Mouse (Mus musculus): ENCODE data around the gene 2310030G06Rik. TPM values are rescaled to one million over a fixed set of nuclear protein-coding genes. Genes with fewer than 3 reads are reported as not detected.

2310030G06Rik gene
- total RNA-seq (2012; rRNA removed) (not detected in 2 replicates), polyA plus RNA-seq (2012; ENCODE audit: insufficient read depth in 1 of 2, insufficient read length in 2 of 2, low read depth in 1 of 2, low replicate concordance in 2 of 2, missing spikeins in 1 of 2) (not detected)

GRCm38 (mm10) chr9:50746214-50746677, at the start of gene 2310030G06Rik:
Gene 2310030G06Rik, minus strand, starts transcription at chr9:50746536.
- Histone ChIP-seq H3K36me3 (ENCODE audit: control insufficient read depth in 1 of 2, insufficient read depth in 2 of 2, low read length in 2 of 2) (no peaks in the 10 kb centered on the region), H3K27ac (ENCODE audit: control insufficient read depth, low read depth, low read length) (no peak within 1 kb of the TSS), H3K9ac (ENCODE audit: control insufficient read depth, low read depth, low read length, poor library complexity, severe bottlenecking) (no peak within 1 kb of the TSS), H3K4me1 (ENCODE audit: control insufficient read depth in 1 of 2, insufficient read depth in 2 of 2, low read length in 2 of 2) (peaks cover 0 to 2% of the 10 kb centered on the region in 2 experiments; a peak in 1 of 4 replicates), H3K27me3 (ENCODE audit: control insufficient read depth in 1 of 2, insufficient read depth in 2 of 2, low read length in 2 of 2) (peaks cover 11 to 13% of the 10 kb centered on the region in 2 experiments), H3K79me2 (ENCODE audit: control insufficient read depth, insufficient read depth, low read length, poor library complexity) (no peaks in the 10 kb centered on the region), H3K9me3 (replicated peaks; ENCODE audit: insufficient read depth, low read length) (no peaks in the 10 kb centered on the region), H3K4me3 (ENCODE audit: control insufficient read depth in 1 of 2, insufficient read depth in 1 of 2, low read depth in 2 of 2, low read length in 2 of 2) (no peak within 1 kb of the TSS)
- DNase-seq (ENCODE audit: low read depth, low spot score), result no peak
- TF ChIP-seq MYB (IDR thresholded peaks at IDR 0.05; ENCODE audit: low read depth, low read length) (no peak), MAX (IDR thresholded peaks at IDR 0.05; ENCODE audit: low read length) (no peak), USF1 (IDR thresholded peaks at IDR 0.05; ENCODE audit: low read depth, low read length) (no peak), RCOR1 (IDR thresholded peaks at IDR 0.05; ENCODE audit: low read depth, low read length) (no peak)

GRCm38 (mm10) chr9:50795266-50795665, 48.9 kb upstream of the 2310030G06Rik start:
- Histone ChIP-seq H3K4me1 (ENCODE audit: control insufficient read depth in 1 of 2, insufficient read depth in 2 of 2, low read length in 2 of 2) (no peaks in the 10 kb centered on the region), H3K9ac (ENCODE audit: control insufficient read depth, low read depth, low read length, poor library complexity, severe bottlenecking) (no peak overlapping the region), H3K27ac (ENCODE audit: control insufficient read depth, low read depth, low read length) (no peak overlapping the region), H3K36me3 (ENCODE audit: control insufficient read depth in 1 of 2, insufficient read depth in 2 of 2, low read length in 2 of 2) (no peaks in the 10 kb centered on the region; a peak in 1 of 4 replicates), H3K27me3 (ENCODE audit: control insufficient read depth in 1 of 2, insufficient read depth in 2 of 2, low read length in 2 of 2) (no peaks in the 10 kb centered on the region), H3K79me2 (ENCODE audit: control insufficient read depth, insufficient read depth, low read length, poor library complexity) (no peaks in the 10 kb centered on the region), H3K9me3 (replicated peaks; ENCODE audit: insufficient read depth, low read length) (no peaks in the 10 kb centered on the region), H3K4me3 (ENCODE audit: control insufficient read depth in 1 of 2, insufficient read depth in 1 of 2, low read depth in 2 of 2, low read length in 2 of 2) (no peak overlapping the region)
- no peak for DNase-seq (ENCODE audit: low read depth, low spot score)
- TF ChIP-seq GABPA (IDR thresholded peaks at IDR 0.05; ENCODE audit: low read depth, low read length), result no peak
- no peak for TF ChIP-seq GATA1 (IDR thresholded peaks at IDR 0.05; ENCODE audit: low read depth, low read length)

- Histone ChIP-seq H3K4me3 (ENCODE audit: control insufficient read depth in 1 of 2, insufficient read depth in 1 of 2, low read depth in 2 of 2, low read length in 2 of 2) (no peak overlapping the region), H3K4me1 (ENCODE audit: control insufficient read depth in 1 of 2, insufficient read depth in 2 of 2, low read length in 2 of 2) (no peaks in the 10 kb centered on the region), H3K79me2 (ENCODE audit: control insufficient read depth, insufficient read depth, low read length, poor library complexity) (no peaks in the 10 kb centered on the region), H3K27ac (ENCODE audit: control insufficient read depth, low read depth, low read length) (no peak overlapping the region), H3K27me3 (ENCODE audit: control insufficient read depth in 1 of 2, insufficient read depth in 2 of 2, low read length in 2 of 2) (no peaks in the 10 kb centered on the region), H3K9ac (ENCODE audit: control insufficient read depth, low read depth, low read length, poor library complexity, severe bottlenecking) (no peak overlapping the region), H3K9me3 (replicated peaks; ENCODE audit: insufficient read depth, low read length) (no peaks in the 10 kb centered on the region), H3K36me3 (ENCODE audit: control insufficient read depth in 1 of 2, insufficient read depth in 2 of 2, low read length in 2 of 2) (no peaks in the 10 kb centered on the region)
- TF ChIP-seq E2F4 (IDR thresholded peaks at IDR 0.05; ENCODE audit: borderline replicate concordance, low read depth, low read length) (no peak), MEF2A (IDR thresholded peaks at IDR 0.05; ENCODE audit: extremely low read depth, insufficient replicate concordance, low read depth, low read length, poor library complexity, severe bottlenecking) (no peak), GATA1 (IDR thresholded peaks at IDR 0.05; ENCODE audit: low read depth, low read length) (no peak), ETS1 (IDR thresholded peaks at IDR 0.05; ENCODE audit: low read depth, low read length) (no peak), SMC3 (IDR thresholded peaks at IDR 0.05; ENCODE audit: low read depth, low read length) (peak; percentile 50; the same call in 1 of the 2 replicates), HCFC1 (IDR thresholded peaks at IDR 0.05; ENCODE audit: low read depth, low read length) (no peak), RAD21 (IDR thresholded peaks at IDR 0.05; ENCODE audit: low read depth, low read length) (peak; percentile 35), MXI1 (IDR thresholded peaks at IDR 0.05; ENCODE audit: low read depth, low read length) (no peak), JUND (IDR thresholded peaks at IDR 0.05; ENCODE audit: low read depth, low read length) (no peak), MAFK (IDR thresholded peaks at IDR 0.05; ENCODE audit: borderline replicate concordance, low read depth, low read length) (no peak), CTCF (IDR thresholded peaks at IDR 0.05 in 2 of 3, conservative IDR thresholded peaks at IDR 0.05 in 1 of 3; ENCODE audit: control insufficient read depth in 1 of 3, insufficient read depth in 1 of 3, low read depth in 2 of 3, low read length in 3 of 3, poor library complexity in 1 of 3, severe bottlenecking in 1 of 3) (peak; percentile 62 to 71 (median 69)), USF2 (IDR thresholded peaks at IDR 0.05; ENCODE audit: borderline replicate concordance in 1 of 2, insufficient read depth in 1 of 2, low read depth in 1 of 2, low read length in 2 of 2) (no peak), USF1 (IDR thresholded peaks at IDR 0.05; ENCODE audit: low read depth, low read length) (no peak), TAL1 (IDR thresholded peaks at IDR 0.05; ENCODE audit: low read length) (no peak), POLR2A (IDR thresholded peaks at IDR 0.05; ENCODE audit: control insufficient read depth in 1 of 2, insufficient read depth in 1 of 2, low read depth in 1 of 2, low read length in 2 of 2, poor library complexity in 1 of 2) (no peak)
- peak; percentile 79 for DNase-seq (ENCODE audit: low read depth, low spot score)
These were observed 35.8 kb upstream of the 2310030G06Rik start for GRCm38 (mm10) chr9:50782155-50782554.

All from MEL (cell line).